Mouse (Mus musculus) forebrain, embryonic 14.5 days (tissue): ENCODE measurements around the gene Tpmt. TPM values are rescaled to one million over a fixed set of nuclear protein-coding genes. Genes with fewer than 3 reads are reported as not detected.

ENCODE experiments used
- ATAC-seq: fragments of 200-750 bp; cut with Nextera tagmentation; 2 replicates; pipeline ENCODE4 v1.8.0; 2017; ENCODE audit warnings: mild to moderate bottlenecking, moderate library complexity
- DNase-seq: peaks from one replicate; pipeline ENCODE4 v3.0.0-alpha.2; 2015; ENCODE audit warnings: low spot score
- H3K27ac ChIP-seq: fragments of 300-500 bp; sonication (generic); 2 replicates; pipeline ENCODE4 v1.5.1; 2014; ENCODE audit warnings: low read depth, mild to moderate bottlenecking, control low read depth, low read length, moderate library complexity
- H3K27me3 ChIP-seq: fragments of 300-500 bp; sonication (generic); replicated peaks from 2 replicates; pipeline ENCODE4 v1.6.1; 2014; ENCODE audit warnings: low read length, control low read depth, mixed read lengths; ENCODE audit not compliant: control insufficient read depth, insufficient read depth
- H3K36me3 ChIP-seq: fragments of 300-500 bp; sonication (generic); 2 replicates; pipeline ENCODE4 v1.6.1; 2014; ENCODE audit warnings: low read length, control low read depth; ENCODE audit not compliant: control insufficient read depth, insufficient read depth
- H3K4me1 ChIP-seq: fragments of 300-500 bp; sonication (generic); 2 replicates; pipeline ENCODE4 v1.6.1; 2014; ENCODE audit warnings: antibody characterized with exemption, low read length, control low read depth; ENCODE audit not compliant: control insufficient read depth, insufficient read depth
- H3K4me2 ChIP-seq: fragments of 300-500 bp; sonication (generic); 2 replicates; pipeline ENCODE4 v1.6.1; 2014; ENCODE audit warnings: mild to moderate bottlenecking, control low read depth, low read length
- H3K4me3 ChIP-seq: fragments of 300-500 bp; sonication (generic); 2 replicates; pipeline ENCODE4 v1.5.1; 2014; ENCODE audit warnings: low read depth, low read length, control low read depth
- H3K9ac ChIP-seq: fragments of 300-500 bp; sonication (generic); 2 replicates; pipeline ENCODE4 v1.6.1; 2014; ENCODE audit warnings: mild to moderate bottlenecking, low read length, control low read depth, moderate library complexity
- H3K9me3 ChIP-seq: fragments of 300-500 bp; sonication (generic); replicated peaks from 2 replicates; pipeline ENCODE4 v1.6.1; 2016; ENCODE audit warnings: low read length, control low read depth, mixed read lengths; ENCODE audit not compliant: control insufficient read depth
- WGBS: fragments of 180-500 bp; shearing (Covaris S2); extraction: QIAGEN DNeasy Blood & Tissue Kit; methylation state at CpG from one replicate; pipeline ENCODE4 v1.1.7; 2014; 5-methylcytosine and 5-hydroxymethylcytosine counted together
- polyA plus RNA-seq: library from polyadenylated mRNA; unstranded; fragments of >200 nt; fragmentation: Nextera tagmentation; extraction: Ambion mirVana; gene quantifications from 2 replicates; pipeline ENCODE4 v1.2.1, GENCODE M21; 2014

The Tpmt gene
- 25.1 and 29.1 TPM in 2 replicates for polyA plus RNA-seq

GRCm38 (mm10) chr13:47044617-47044947 is at the start of gene Tpmt:
TSS of gene Tpmt (minus strand) at chr13:47044737.
- peak; percentile 24 for DNase-seq
- no peak for ATAC-seq
- 11% methylated on average over 10 of the region's 10 CpGs for WGBS

GRCm38 (mm10) chr13:47093791-47094190 is 49.3 kb upstream of the Tpmt start:
- no peak overlapping the region for H3K4me3 ChIP-seq
- H3K27me3 ChIP-seq, result no peaks in the 10 kb centered on the region
- ATAC-seq (no peak), DNase-seq (no peak)
- H3K9me3 ChIP-seq, result no peaks in the 10 kb centered on the region
- no peaks in the 10 kb centered on the region for H3K4me1 ChIP-seq
- no peak overlapping the region for H3K9ac ChIP-seq
- peaks cover 73% of the 10 kb centered on the region for H3K36me3 ChIP-seq
- 95% methylated on average over 2 of the region's 2 CpGs for WGBS
- H3K27ac ChIP-seq, result no peak overlapping the region
- H3K4me2 ChIP-seq, result no peak overlapping the region

More at GRCm38 (mm10) chr13:47044617-47044947, at the start of gene Tpmt:
- Histone ChIP-seq H3K9me3 (no peaks in the 10 kb centered on the region), H3K27ac (peak within 1 kb of the TSS; percentile 63), H3K4me2 (peak within 1 kb of the TSS; percentile 98), H3K4me3 (peak within 1 kb of the TSS; percentile 87), H3K27me3 (no peaks in the 10 kb centered on the region), H3K4me1 (peaks cover 10% of the 10 kb centered on the region), H3K9ac (peak within 1 kb of the TSS; percentile 79), H3K36me3 (peaks cover 10% of the 10 kb centered on the region; the same call in 1 of the 2 replicates)

- peaks cover 65% of the 10 kb centered on the region for H3K36me3 ChIP-seq
- H3K4me3 ChIP-seq, result no peak overlapping the region
- ATAC-seq, result no peak
- no peaks in the 10 kb centered on the region for H3K9me3 ChIP-seq
- no peaks in the 10 kb centered on the region for H3K4me1 ChIP-seq
- no peaks in the 10 kb centered on the region for H3K27me3 ChIP-seq
- H3K9ac ChIP-seq, result no peak overlapping the region
- DNase-seq, result no peak
- no peak overlapping the region for H3K27ac ChIP-seq
- WGBS, result 90% methylated on average over 2 of the region's 2 CpGs
- H3K4me2 ChIP-seq, result no peak overlapping the region
Measured at GRCm38 (mm10) chr13:47089271-47089670, 44.7 kb upstream of the Tpmt start.

GRCm38 (mm10) chr13:47088433-47088832 is 43.9 kb upstream of the Tpmt start:
- no peak overlapping the region for H3K4me2 ChIP-seq
- DNase-seq, result no peak
- H3K27ac ChIP-seq, result no peak overlapping the region
- H3K4me1 ChIP-seq, result no peaks in the 10 kb centered on the region
- H3K36me3 ChIP-seq, result peaks cover 60% of the 10 kb centered on the region
- ATAC-seq, result no peak
- no peak overlapping the region for H3K4me3 ChIP-seq
- H3K9ac ChIP-seq, result no peak overlapping the region
- H3K9me3 ChIP-seq, result no peaks in the 10 kb centered on the region
- WGBS, result 95% methylated on average over 1 of the region's 1 CpGs
- H3K27me3 ChIP-seq, result no peaks in the 10 kb centered on the region

GRCm38 (mm10) chr13:47080905-47081505 is 36.5 kb upstream of the Tpmt start:
- ATAC-seq (no peak), DNase-seq (no peak)
- Histone ChIP-seq H3K27ac (no peak overlapping the region), H3K4me3 (no peak overlapping the region), H3K9ac (no peak overlapping the region), H3K36me3 (peaks cover 67% of the 10 kb centered on the region), H3K27me3 (no peaks in the 10 kb centered on the region), H3K4me2 (no peak overlapping the region), H3K9me3 (no peaks in the 10 kb centered on the region), H3K4me1 (no peaks in the 10 kb centered on the region)
- WGBS, result 89% methylated on average over 4 of the region's 4 CpGs

GRCm38 (mm10) chr13:47078799-47079198 is 34.3 kb upstream of the Tpmt start:
- no peak for ATAC-seq
- DNase-seq, result no peak
- H3K9me3 ChIP-seq, result no peaks in the 10 kb centered on the region
- H3K27ac ChIP-seq, result no peak overlapping the region
- no peak overlapping the region for H3K4me2 ChIP-seq
- peaks cover 75% of the 10 kb centered on the region for H3K36me3 ChIP-seq
- H3K27me3 ChIP-seq, result no peaks in the 10 kb centered on the region
- no peak overlapping the region for H3K9ac ChIP-seq
- 77% methylated on average over 5 of the region's 5 CpGs for WGBS
- H3K4me3 ChIP-seq, result no peak overlapping the region
- H3K4me1 ChIP-seq, result no peaks in the 10 kb centered on the region

GRCm38 (mm10) chr13:47077367-47077766 is 32.8 kb upstream of the Tpmt start:
- ATAC-seq, result no peak
- Histone ChIP-seq H3K4me2 (no peak overlapping the region), H3K27me3 (no peaks in the 10 kb centered on the region), H3K9me3 (no peaks in the 10 kb centered on the region), H3K4me1 (no peaks in the 10 kb centered on the region), H3K36me3 (peaks cover 74% of the 10 kb centered on the region), H3K27ac (no peak overlapping the region), H3K9ac (no peak overlapping the region), H3K4me3 (no peak overlapping the region)
- DNase-seq, result no peak

GRCm38 (mm10) chr13:47076156-47076555 is 31.6 kb upstream of the Tpmt start:
- DNase-seq (no peak), ATAC-seq (no peak)
- WGBS, result 90% methylated on average over 5 of the region's 5 CpGs
- H3K27ac ChIP-seq, result no peak overlapping the region
- H3K36me3 ChIP-seq, result peaks cover 77% of the 10 kb centered on the region
- H3K9me3 ChIP-seq, result no peaks in the 10 kb centered on the region
- no peaks in the 10 kb centered on the region for H3K27me3 ChIP-seq
- H3K9ac ChIP-seq, result no peak overlapping the region
- no peak overlapping the region for H3K4me3 ChIP-seq
- no peaks in the 10 kb centered on the region for H3K4me1 ChIP-seq
- H3K4me2 ChIP-seq, result no peak overlapping the region

- no peak overlapping the region for H3K4me3 ChIP-seq
- H3K27me3 ChIP-seq, result no peaks in the 10 kb centered on the region
- no peak overlapping the region for H3K27ac ChIP-seq
- ATAC-seq (no peak), DNase-seq (no peak)
- H3K9me3 ChIP-seq, result no peaks in the 10 kb centered on the region
- H3K36me3 ChIP-seq, result peaks cover 61% of the 10 kb centered on the region
- H3K4me1 ChIP-seq, result no peaks in the 10 kb centered on the region
- no peak overlapping the region for H3K9ac ChIP-seq
- no peak overlapping the region for H3K4me2 ChIP-seq
- 93% methylated on average over 5 of the region's 5 CpGs for WGBS
Measured at GRCm38 (mm10) chr13:47072484-47072883, 27.9 kb upstream of the Tpmt start.
